Mouse (Mus musculus): ENCODE measurements at regions not wholly inside any gene's neighbourhood (a gene's known extent, or its start where the extent isn't known, plus 50 kb on each side); places are given as distances from the start of the nearest gene placed in this dataset.

- dilution Hi-C loops (cut with MboI; ENCODE audit: extremely low pct_ligation_motif_present, extremely low pct_unique_long_range_greater_than_20kb, low sequenced_read_pairs) (no loop called here), in situ Hi-C loops (cut with MboI; ENCODE audit: low pct_ligation_motif_present, low pct_unique_long_range_greater_than_20kb, low sequenced_read_pairs) (no loop called here)
- Histone ChIP-seq H3K79me2 (replicated peaks; ENCODE audit: control insufficient read depth, extremely low read depth, insufficient read depth, poor library complexity, severe bottlenecking) (no peaks in the 10 kb centered on the region), H3K27ac (ENCODE audit: insufficient read depth, low read depth) (no peak overlapping the region), H3K27me3 (replicated peaks) (peaks cover 1% of the 10 kb centered on the region), H3K4me1 (ENCODE audit: control insufficient read depth in 1 of 2, insufficient read depth in 2 of 2) (no peaks in the 10 kb centered on the region), H3K9me3 (replicated peaks; ENCODE audit: low read length) (no peaks in the 10 kb centered on the region), H3K4me3 (replicated peaks in 1 of 3; ENCODE audit: low read depth in 2 of 3, low read length in 2 of 3, poor library complexity in 1 of 3) (no peak overlapping the region), H3K9ac (ENCODE audit: insufficient read depth, low read depth) (no peak overlapping the region), H3K36me3 (replicated peaks in 1 of 2; ENCODE audit: control insufficient read depth in 1 of 2, insufficient read depth in 1 of 2, low read length in 1 of 2) (no peaks in the 10 kb centered on the region), H3K4me2 (ENCODE audit: insufficient read depth, low read depth, poor library complexity, severe bottlenecking) (no peak overlapping the region)
- no peak for TF ChIP-seq EP300 (IDR thresholded peaks at IDR 0.05; ENCODE audit: low read length)
- TF ChIP-seq JUND (conservative IDR thresholded peaks at IDR 0.05; ENCODE audit: low read depth, low read length): no peak
- TF ChIP-seq MAZ (IDR thresholded peaks at IDR 0.05; ENCODE audit: low read depth, low read length): no peak
- no peak for TF ChIP-seq CHD2 (IDR thresholded peaks at IDR 0.05; ENCODE audit: low read length)
- TF ChIP-seq SMC3 (IDR thresholded peaks at IDR 0.05; ENCODE audit: low read depth, low read length): no peak
- TF ChIP-seq POLR2AphosphoS2 (IDR thresholded peaks at IDR 0.05; ENCODE audit: low read depth, low read length): no peak
- no peak for TF ChIP-seq CHD1 (IDR thresholded peaks at IDR 0.05; ENCODE audit: low read depth, low read length)
- TF ChIP-seq USF1 (IDR thresholded peaks at IDR 0.05; ENCODE audit: low read depth, low read length): no peak
- TF ChIP-seq KAT2A (IDR thresholded peaks at IDR 0.05; ENCODE audit: insufficient replicate concordance, low read length): no peak
- TF ChIP-seq TBP (conservative IDR thresholded peaks at IDR 0.05; ENCODE audit: low read depth, low read length): no peak
- TF ChIP-seq RAD21 (IDR thresholded peaks at IDR 0.05; ENCODE audit: low read depth, low read length): no peak
- DNase-seq (ENCODE audit: extremely low read depth): no peak
Measured at GRCm38 (mm10) chr5:77581106-77581638, 173.3 kb upstream of the Igfbp7 start.

DNA sequence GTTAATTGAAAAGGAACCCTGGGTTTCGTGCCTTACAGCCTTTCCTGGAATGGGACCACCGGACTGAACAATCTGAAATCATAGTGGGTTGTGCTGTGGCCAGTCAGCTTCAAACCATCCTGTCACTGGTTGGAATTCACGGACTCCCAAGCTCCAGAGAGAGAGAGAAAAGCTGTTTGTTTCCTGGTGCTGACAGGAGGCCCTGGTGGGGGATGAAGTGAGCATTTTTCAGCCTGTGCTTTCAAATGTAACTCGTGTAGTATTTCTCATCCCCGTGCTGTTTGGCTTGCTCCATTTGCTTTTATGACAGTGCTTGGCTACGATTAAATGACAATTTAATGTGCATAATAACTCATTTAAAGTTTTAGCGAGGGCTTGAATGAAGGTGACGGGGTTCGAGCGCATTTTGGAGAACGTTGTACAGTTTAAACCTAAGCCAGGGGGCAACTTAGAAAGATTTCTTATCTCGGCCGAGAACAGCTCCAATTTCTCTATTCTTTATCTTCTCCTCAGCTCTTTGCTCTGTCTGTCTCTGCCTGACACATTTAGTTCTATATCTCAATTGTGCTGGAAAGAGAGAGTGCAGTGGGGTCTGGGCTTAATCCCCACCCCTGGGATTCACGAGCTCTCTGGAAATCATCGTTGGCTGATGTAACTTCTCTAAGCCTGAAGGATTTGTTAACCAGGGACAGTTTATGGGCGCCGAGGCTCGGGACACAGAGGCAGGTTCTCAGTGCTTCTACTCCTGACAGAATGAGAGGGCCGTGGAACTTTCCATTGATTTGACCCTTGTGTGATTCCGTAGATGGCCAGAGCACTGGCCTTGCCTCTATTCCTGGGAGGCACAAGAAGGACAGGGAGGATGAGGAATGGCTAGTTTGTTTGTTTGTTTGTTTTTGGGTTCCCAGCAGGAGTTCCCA, 172.2 kb upstream of the Igfbp7 start:
- Histone ChIP-seq H3K4me2 (ENCODE audit: insufficient read depth, low read depth, poor library complexity, severe bottlenecking) (no peak overlapping the region), H3K4me1 (ENCODE audit: control insufficient read depth in 1 of 2, insufficient read depth in 2 of 2) (no peaks in the 10 kb centered on the region), H3K9ac (ENCODE audit: insufficient read depth, low read depth) (no peak overlapping the region), H3K4me3 (replicated peaks in 1 of 3; ENCODE audit: low read depth in 2 of 3, low read length in 2 of 3, poor library complexity in 1 of 3) (no peak overlapping the region), H3K79me2 (replicated peaks; ENCODE audit: control insufficient read depth, extremely low read depth, insufficient read depth, poor library complexity, severe bottlenecking) (no peaks in the 10 kb centered on the region), H3K27me3 (replicated peaks) (peaks cover 1% of the 10 kb centered on the region), H3K27ac (ENCODE audit: insufficient read depth, low read depth) (no peak overlapping the region), H3K9me3 (replicated peaks; ENCODE audit: low read length) (no peaks in the 10 kb centered on the region), H3K36me3 (replicated peaks in 1 of 2; ENCODE audit: control insufficient read depth in 1 of 2, insufficient read depth in 1 of 2, low read length in 1 of 2) (no peaks in the 10 kb centered on the region)
- dilution Hi-C loops (cut with MboI; ENCODE audit: extremely low pct_ligation_motif_present, extremely low pct_unique_long_range_greater_than_20kb, low sequenced_read_pairs): no loop called here
- in situ Hi-C loops (cut with MboI; ENCODE audit: low pct_ligation_motif_present, low pct_unique_long_range_greater_than_20kb, low sequenced_read_pairs): no loop called here
- no peak for DNase-seq (ENCODE audit: extremely low read depth)
- no peak for TF ChIP-seq HCFC1 (IDR thresholded peaks at IDR 0.05; ENCODE audit: low read depth, low read length)
- TF ChIP-seq MYC (IDR thresholded peaks at IDR 0.05; ENCODE audit: low read depth, low read length): no peak
- no peak for TF ChIP-seq IRF4 (IDR thresholded peaks at IDR 0.05; ENCODE audit: low read depth, low read length)
- no peak for TF ChIP-seq UBTF (IDR thresholded peaks at IDR 0.05; ENCODE audit: low read depth, low read length)
- TF ChIP-seq ZNF384 (IDR thresholded peaks at IDR 0.05; ENCODE audit: low read depth, low read length): no peak
- TF ChIP-seq USF1 (IDR thresholded peaks at IDR 0.05; ENCODE audit: low read depth, low read length): no peak
- no peak for TF ChIP-seq BHLHE40 (IDR thresholded peaks at IDR 0.05; ENCODE audit: low read depth, low read length)
- no peak for TF ChIP-seq CTCF (conservative IDR thresholded peaks at IDR 0.05 in 1 of 2, IDR thresholded peaks at IDR 0.05 in 1 of 2; ENCODE audit: low read depth in 2 of 2, low read length in 2 of 2)
- no peak for TF ChIP-seq ZC3H11A (IDR thresholded peaks at IDR 0.05; ENCODE audit: low read depth, low read length)
- TF ChIP-seq EP300 (IDR thresholded peaks at IDR 0.05; ENCODE audit: low read length): no peak
- no peak for TF ChIP-seq KAT2A (IDR thresholded peaks at IDR 0.05; ENCODE audit: insufficient replicate concordance, low read length)
- no peak for TF ChIP-seq ZKSCAN1 (IDR thresholded peaks at IDR 0.05; ENCODE audit: borderline replicate concordance, low read depth, low read length)
- no peak for TF ChIP-seq MAZ (IDR thresholded peaks at IDR 0.05; ENCODE audit: low read depth, low read length)
- TF ChIP-seq ZMIZ1 (IDR thresholded peaks at IDR 0.05; ENCODE audit: low read depth, low read length): no peak
- no peak for TF ChIP-seq ETS1 (conservative IDR thresholded peaks at IDR 0.05; ENCODE audit: low read depth, low read length)
- no peak for TF ChIP-seq NRF1 (IDR thresholded peaks at IDR 0.05; ENCODE audit: low read depth, low read length)
- TF ChIP-seq JUN (IDR thresholded peaks at IDR 0.05; ENCODE audit: insufficient read depth, low read depth, low read length): no peak
- no peak for TF ChIP-seq ELF1 (IDR thresholded peaks at IDR 0.05; ENCODE audit: low read depth, low read length)
- no peak for TF ChIP-seq PAX5 (IDR thresholded peaks at IDR 0.05; ENCODE audit: low read length)
